Mouse (Mus musculus): ENCODE measurements around the gene Arfgef2. TPM values are rescaled to one million over a fixed set of nuclear protein-coding genes. Genes with fewer than 3 reads are reported as not detected.

Arfgef2 gene
- polyA plus RNA-seq (2015; fragmentation: Nextera tagmentation; extraction: Ambion mirVana), result 4.0 and 4.2 TPM in 2 replicates

DNA sequence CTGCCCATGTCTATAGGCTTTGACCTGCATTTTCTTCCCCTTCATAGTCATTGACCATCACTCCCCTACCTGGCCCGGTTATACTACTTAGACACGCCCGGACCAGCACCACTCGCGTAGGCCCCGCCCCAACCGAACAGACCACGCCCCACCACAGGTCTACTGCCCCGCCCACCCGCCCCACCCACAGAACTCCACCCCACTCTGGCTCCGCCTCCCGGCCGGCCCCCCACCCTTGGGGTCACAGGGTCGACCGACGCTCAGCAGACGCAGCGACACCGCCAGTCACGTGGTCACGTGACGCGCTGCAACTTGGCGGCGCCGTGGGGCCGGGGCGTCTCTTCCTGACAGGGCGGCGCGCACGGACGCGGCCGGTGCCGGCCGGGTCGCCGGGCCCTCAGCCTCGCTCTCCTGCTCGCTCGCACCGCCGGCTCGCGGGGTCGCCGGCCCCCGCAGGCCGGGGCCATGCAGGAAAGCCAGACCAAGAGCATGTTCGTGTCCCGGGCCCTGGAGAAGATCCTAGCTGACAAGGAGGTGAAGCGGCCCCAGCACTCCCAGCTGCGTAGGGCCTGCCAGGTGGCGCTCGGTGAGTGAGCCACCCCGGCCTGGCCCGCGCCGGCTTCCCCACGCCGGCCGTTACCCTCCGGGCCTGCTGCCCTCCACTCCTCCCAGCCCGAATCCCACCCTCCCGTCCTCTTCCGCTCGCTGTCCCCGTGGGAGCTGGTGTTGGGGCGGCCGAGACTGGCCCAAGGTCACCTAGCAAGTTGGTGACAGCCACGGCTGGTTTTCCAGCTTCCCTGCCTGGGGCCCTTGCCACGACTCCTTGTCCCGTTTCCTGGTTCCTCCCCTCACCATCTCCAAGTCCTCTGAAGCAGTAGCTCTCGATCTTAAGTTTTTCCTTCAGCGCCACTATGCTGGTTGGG lies at the start of gene Arfgef2:
Gene Arfgef2 (plus strand): TSS at position 339 of the 923 bp plus-strand sequence.
- H3K27me3 ChIP-seq, result peaks cover 5% of the 10 kb centered on the region
- peak; percentile 93 for ATAC-seq (ENCODE audit: insufficient read depth)
- H3K27ac ChIP-seq (replicated peaks), result peak within 1 kb of the TSS; percentile 89
- H3K4me3 ChIP-seq (replicated peaks), result peak within 1 kb of the TSS; percentile 88
- H3K4me2 ChIP-seq, result peak within 1 kb of the TSS; percentile 97
- H3K36me3 ChIP-seq (replicated peaks), result no peaks in the 10 kb centered on the region
- H3K9ac ChIP-seq, result peak within 1 kb of the TSS; percentile 93
- H3K4me1 ChIP-seq (replicated peaks), result peaks cover 48% of the 10 kb centered on the region
- no peaks in the 10 kb centered on the region for H3K9me3 ChIP-seq (replicated peaks)
- under 1% methylated on average over 76 of the region's 76 CpGs for WGBS (ENCODE audit: insufficient replicate concordance)

DNA sequence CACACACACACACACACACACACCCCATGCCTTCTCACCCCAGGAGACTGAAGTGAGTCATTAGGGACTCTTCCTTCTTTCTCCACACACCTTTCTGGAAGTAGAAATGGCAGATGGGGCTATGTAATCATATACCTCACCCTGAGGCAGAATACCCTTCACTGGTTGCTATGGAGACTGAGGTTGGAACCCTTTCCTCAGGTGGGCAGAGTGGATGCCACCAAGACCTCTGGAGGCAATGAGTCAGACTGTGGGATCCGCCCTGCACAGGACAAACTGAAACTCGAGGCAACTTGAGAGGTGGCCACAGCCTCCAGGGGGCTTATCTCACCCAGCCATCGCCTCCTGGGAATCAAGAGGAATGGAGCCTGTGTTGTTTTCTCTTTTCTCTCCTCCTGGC lies 47.4 kb upstream of the Arfgef2 start:
- Histone ChIP-seq H3K9me3 (replicated peaks) (no peaks in the 10 kb centered on the region), H3K9ac (no peak overlapping the region), H3K4me1 (replicated peaks) (no peaks in the 10 kb centered on the region), H3K36me3 (replicated peaks) (no peaks in the 10 kb centered on the region), H3K27ac (replicated peaks) (no peak overlapping the region), H3K4me3 (replicated peaks) (no peak overlapping the region), H3K27me3 (peaks cover 14% of the 10 kb centered on the region), H3K4me2 (no peak overlapping the region)
- 9% methylated on average over 3 of the region's 3 CpGs for WGBS (ENCODE audit: insufficient replicate concordance)
- no peak for ATAC-seq (ENCODE audit: insufficient read depth)

- Histone ChIP-seq H3K9me3 (replicated peaks) (no peaks in the 10 kb centered on the region), H3K36me3 (replicated peaks) (no peaks in the 10 kb centered on the region), H3K4me2 (no peak overlapping the region), H3K9ac (no peak overlapping the region), H3K27me3 (no peaks in the 10 kb centered on the region), H3K27ac (replicated peaks) (no peak overlapping the region), H3K4me1 (replicated peaks) (no peaks in the 10 kb centered on the region), H3K4me3 (replicated peaks) (no peak overlapping the region)
- 57% methylated on average over 5 of the region's 5 CpGs for WGBS (ENCODE audit: insufficient replicate concordance)
- no peak for ATAC-seq (ENCODE audit: insufficient read depth)
These were observed 41.3 kb upstream of the Arfgef2 start for GRCm38 (mm10) chr2:166764051-166764450.

- ATAC-seq (ENCODE audit: insufficient read depth), result no peak
- no peak overlapping the region for H3K4me3 ChIP-seq (replicated peaks)
- no peak overlapping the region for H3K9ac ChIP-seq
- H3K9me3 ChIP-seq (replicated peaks), result no peaks in the 10 kb centered on the region
- H3K4me2 ChIP-seq, result no peak overlapping the region
- WGBS (ENCODE audit: insufficient replicate concordance), result 68% methylated on average over 9 of the region's 9 CpGs
- H3K27ac ChIP-seq (replicated peaks), result no peak overlapping the region
- no peaks in the 10 kb centered on the region for H3K36me3 ChIP-seq (replicated peaks)
- no peaks in the 10 kb centered on the region for H3K4me1 ChIP-seq (replicated peaks)
- H3K27me3 ChIP-seq, result no peaks in the 10 kb centered on the region
These were observed 37.8 kb upstream of the Arfgef2 start for GRCm38 (mm10) chr2:166767591-166767990.

DNA sequence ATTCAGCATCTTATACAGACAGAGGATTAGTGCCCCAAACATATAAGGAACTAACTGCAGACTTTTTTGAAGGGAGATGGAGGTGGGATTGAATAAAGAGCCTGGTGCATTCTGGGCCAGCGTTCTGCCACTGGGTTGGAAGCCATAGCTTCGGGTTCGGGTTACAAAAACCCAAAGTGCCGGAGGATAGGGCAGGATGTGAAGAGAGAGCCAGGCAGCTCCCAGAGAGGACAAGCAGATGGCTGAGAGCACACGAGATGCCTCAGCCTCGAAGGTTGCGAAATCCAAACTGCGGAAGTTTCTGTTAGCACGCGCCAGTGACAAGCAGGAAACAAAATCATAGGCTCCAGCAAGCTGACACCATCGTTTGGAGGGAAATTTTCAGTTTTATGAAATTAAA lies 34.0 kb upstream of the Arfgef2 start:
- no peaks in the 10 kb centered on the region for H3K36me3 ChIP-seq (replicated peaks)
- no peaks in the 10 kb centered on the region for H3K27me3 ChIP-seq
- peak overlapping the region; percentile 16 for H3K4me2 ChIP-seq
- no peak for ATAC-seq (ENCODE audit: insufficient read depth)
- H3K4me3 ChIP-seq (replicated peaks), result no peak overlapping the region
- H3K4me1 ChIP-seq (replicated peaks), result no peaks in the 10 kb centered on the region
- H3K27ac ChIP-seq (replicated peaks), result no peak overlapping the region; the same call in 1 of the 2 replicates
- 11% methylated on average over 11 of the region's 11 CpGs for WGBS (ENCODE audit: insufficient replicate concordance)
- H3K9me3 ChIP-seq (replicated peaks), result no peaks in the 10 kb centered on the region
- no peak overlapping the region for H3K9ac ChIP-seq

DNA sequence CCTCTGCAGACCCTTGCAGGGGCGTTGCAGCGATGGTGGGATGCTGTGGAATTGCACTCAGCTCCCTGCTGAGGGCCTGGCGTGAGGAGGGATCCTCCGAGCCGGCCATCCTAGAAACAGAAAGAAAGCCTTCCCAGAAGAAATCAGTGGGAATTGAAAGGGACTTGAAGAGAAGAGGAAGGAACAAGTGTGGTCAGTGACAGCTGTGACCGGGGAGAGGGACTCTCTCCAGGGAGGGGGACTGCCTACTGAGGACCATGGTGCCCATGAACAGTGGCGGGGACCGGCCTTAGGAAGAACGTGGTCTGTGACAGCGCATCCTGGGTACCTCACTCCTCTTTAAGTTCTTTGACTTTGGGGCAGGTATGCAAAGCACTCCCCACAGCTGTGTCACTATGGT lies 31.8 kb upstream of the Arfgef2 start:
- no peak overlapping the region for H3K27ac ChIP-seq (replicated peaks)
- H3K4me1 ChIP-seq (replicated peaks), result no peaks in the 10 kb centered on the region
- 65% methylated on average over 10 of the region's 10 CpGs for WGBS (ENCODE audit: insufficient replicate concordance)
- H3K4me3 ChIP-seq (replicated peaks), result no peak overlapping the region
- no peak overlapping the region for H3K9ac ChIP-seq
- H3K9me3 ChIP-seq (replicated peaks), result no peaks in the 10 kb centered on the region
- H3K27me3 ChIP-seq, result no peaks in the 10 kb centered on the region
- no peak overlapping the region for H3K4me2 ChIP-seq
- no peaks in the 10 kb centered on the region for H3K36me3 ChIP-seq (replicated peaks)
- no peak for ATAC-seq (ENCODE audit: insufficient read depth)

GRCm38 (mm10) chr2:166774275-166774674 lies 31.1 kb upstream of the Arfgef2 start:
- no peaks in the 10 kb centered on the region for H3K9me3 ChIP-seq (replicated peaks)
- H3K27ac ChIP-seq (replicated peaks), result no peak overlapping the region
- H3K36me3 ChIP-seq (replicated peaks), result no peaks in the 10 kb centered on the region
- H3K4me2 ChIP-seq, result no peak overlapping the region
- H3K4me1 ChIP-seq (replicated peaks), result no peaks in the 10 kb centered on the region
- H3K4me3 ChIP-seq (replicated peaks), result no peak overlapping the region
- no peak for ATAC-seq (ENCODE audit: insufficient read depth)
- no peak overlapping the region for H3K9ac ChIP-seq
- H3K27me3 ChIP-seq, result no peaks in the 10 kb centered on the region
- 64% methylated on average over 10 of the region's 10 CpGs for WGBS (ENCODE audit: insufficient replicate concordance)

DNA sequence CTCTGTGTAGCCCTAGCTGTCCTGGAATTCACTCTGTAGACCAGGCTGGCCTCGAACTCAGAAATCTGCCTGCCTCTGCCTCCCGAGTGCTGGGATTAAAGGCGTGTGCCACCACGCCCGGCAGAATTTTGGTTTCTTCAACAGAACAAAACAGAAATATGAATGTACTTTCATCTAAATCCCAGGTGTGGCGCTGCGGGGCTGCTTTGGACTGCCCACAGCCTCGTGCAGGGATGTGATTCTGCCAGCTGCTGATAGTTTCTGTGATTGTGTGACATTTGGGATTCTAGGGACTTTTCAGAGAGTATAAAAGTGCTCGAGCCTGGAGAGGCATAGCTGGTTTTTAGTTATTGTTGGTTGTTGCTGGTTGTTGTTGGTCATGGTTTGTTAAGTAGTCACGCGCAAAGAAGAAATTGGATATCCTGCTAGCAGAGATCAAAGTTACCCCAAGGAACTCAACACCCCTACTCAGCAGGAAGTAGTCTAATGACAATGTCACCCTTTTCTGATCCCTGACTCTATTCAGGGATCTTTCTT lies 30.0 kb upstream of the Arfgef2 start:
- Histone ChIP-seq H3K4me1 (replicated peaks) (no peaks in the 10 kb centered on the region), H3K9me3 (replicated peaks) (no peaks in the 10 kb centered on the region), H3K27me3 (no peaks in the 10 kb centered on the region), H3K9ac (no peak overlapping the region), H3K36me3 (replicated peaks) (no peaks in the 10 kb centered on the region), H3K4me3 (replicated peaks) (no peak overlapping the region), H3K4me2 (no peak overlapping the region), H3K27ac (replicated peaks) (no peak overlapping the region)
- no peak for ATAC-seq (ENCODE audit: insufficient read depth)
- 74% methylated on average over 11 of the region's 11 CpGs for WGBS (ENCODE audit: insufficient replicate concordance)

GRCm38 (mm10) chr2:166776272-166776671 lies 29.1 kb upstream of the Arfgef2 start:
- Histone ChIP-seq H3K9me3 (replicated peaks) (no peaks in the 10 kb centered on the region), H3K4me3 (replicated peaks) (no peak overlapping the region), H3K9ac (no peak overlapping the region), H3K36me3 (replicated peaks) (no peaks in the 10 kb centered on the region), H3K4me1 (replicated peaks) (no peaks in the 10 kb centered on the region; the same call in 1 of the 2 replicates), H3K27me3 (no peaks in the 10 kb centered on the region), H3K27ac (replicated peaks) (no peak overlapping the region), H3K4me2 (no peak overlapping the region)
- ATAC-seq (ENCODE audit: insufficient read depth), result no peak
- 13% methylated on average over 2 of the region's 2 CpGs for WGBS (ENCODE audit: insufficient replicate concordance)

DNA sequence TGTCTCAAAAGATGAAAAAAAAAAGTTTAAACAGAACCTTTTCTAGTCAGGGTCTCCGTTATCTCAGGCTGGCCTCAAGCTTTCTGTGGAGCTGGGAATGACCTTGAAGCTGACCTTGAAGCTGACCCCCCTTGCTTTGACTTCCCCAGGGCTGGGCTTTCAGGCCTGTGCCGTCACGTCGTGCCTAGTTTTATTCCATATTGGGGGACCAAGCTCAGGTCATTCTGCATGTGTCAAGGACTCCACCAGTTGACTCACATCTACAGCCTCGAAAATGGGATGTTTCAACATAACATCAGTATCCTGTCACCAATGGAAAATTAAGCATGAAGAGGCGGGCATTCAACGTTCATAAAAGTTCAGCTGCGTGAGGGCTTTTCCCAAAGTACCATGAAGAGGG lies 25.4 kb upstream of the Arfgef2 start:
- H3K27ac ChIP-seq (replicated peaks), result no peak overlapping the region
- H3K27me3 ChIP-seq, result peaks cover 1% of the 10 kb centered on the region; the same call in 1 of the 2 replicates
- no peaks in the 10 kb centered on the region; the same call in 1 of the 2 replicates for H3K4me1 ChIP-seq (replicated peaks)
- ATAC-seq (ENCODE audit: insufficient read depth), result no peak
- H3K36me3 ChIP-seq (replicated peaks), result no peaks in the 10 kb centered on the region
- H3K9me3 ChIP-seq (replicated peaks), result no peaks in the 10 kb centered on the region
- no peak overlapping the region for H3K4me3 ChIP-seq (replicated peaks)
- WGBS (ENCODE audit: insufficient replicate concordance), result 65% methylated on average over 8 of the region's 8 CpGs
- no peak overlapping the region for H3K4me2 ChIP-seq
- no peak overlapping the region for H3K9ac ChIP-seq

DNA sequence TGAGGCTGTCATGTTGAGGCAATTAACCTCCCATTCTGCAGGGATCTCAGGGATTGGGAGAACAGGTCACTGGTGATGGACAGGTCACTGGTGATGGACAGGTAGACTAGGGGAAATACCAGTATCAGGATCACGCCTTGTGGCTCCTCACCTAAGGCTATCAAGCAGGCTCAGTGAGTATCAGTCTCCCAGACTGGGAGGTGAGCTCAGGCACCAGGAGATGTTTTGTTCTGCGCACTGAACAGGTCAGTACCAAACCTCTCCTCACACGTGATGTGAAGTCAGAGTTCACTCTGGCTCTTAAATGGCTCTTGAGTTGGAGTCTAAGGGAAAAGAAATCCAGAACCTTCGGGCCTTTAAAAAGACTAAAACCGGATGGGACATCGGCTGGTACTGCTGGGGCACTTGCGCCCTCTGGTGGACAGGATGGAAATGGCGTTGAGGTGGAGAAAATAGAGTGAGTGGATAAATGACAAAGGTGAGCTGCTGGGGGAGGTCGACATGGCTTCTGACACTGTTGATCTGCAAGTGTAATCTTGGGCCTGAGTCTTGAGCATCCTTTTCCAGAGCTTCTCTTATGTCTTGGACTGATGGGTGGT lies 24.3 kb upstream of the Arfgef2 start:
- H3K9me3 ChIP-seq (replicated peaks), result no peaks in the 10 kb centered on the region
- peaks cover 6% of the 10 kb centered on the region for H3K4me1 ChIP-seq (replicated peaks)
- no peak overlapping the region for H3K27ac ChIP-seq (replicated peaks)
- H3K27me3 ChIP-seq, result peaks cover 11% of the 10 kb centered on the region
- ATAC-seq (ENCODE audit: insufficient read depth), result no peak
- 10% methylated on average over 9 of the region's 9 CpGs for WGBS (ENCODE audit: insufficient replicate concordance)
- H3K4me3 ChIP-seq (replicated peaks), result no peak overlapping the region
- no peak overlapping the region for H3K9ac ChIP-seq
- no peak overlapping the region for H3K4me2 ChIP-seq
- no peaks in the 10 kb centered on the region for H3K36me3 ChIP-seq (replicated peaks)
